Comparison of ENCODE assay signal across 1 mouse cellular context in genomic region chr1:193242863-193243262, GRCm38 (mm10).
A peak's percentile ranks its signal among the peaks of the same experiment; 100 is the strongest.
TF ChIP-seq lines count a peak whose summit lies in the region.

No protein-coding gene starts in this region.

TF ChIP-seq in CH12.LX, 34 proteins besides CTCF, POLR2A, EP300 and RAD21 (continued from another document):
- TF ChIP-seq MAFK (IDR thresholded peaks at IDR 0.05; ENCODE audit: insufficient replicate concordance, low read length) (no peak), ETS1 (conservative IDR thresholded peaks at IDR 0.05; ENCODE audit: low read depth, low read length) (peak; percentile 31; the same call in 1 of the 2 replicates), IRF4 (IDR thresholded peaks at IDR 0.05; ENCODE audit: low read depth, low read length) (peak; percentile 52; the same call in 1 of the 2 replicates), POLR2AphosphoS2 (IDR thresholded peaks at IDR 0.05; ENCODE audit: low read depth, low read length) (no peak), BHLHE40 (IDR thresholded peaks at IDR 0.05; ENCODE audit: low read depth, low read length) (peak; percentile 36; the same call in 1 of the 2 replicates), SMC3 (IDR thresholded peaks at IDR 0.05; ENCODE audit: low read depth, low read length) (0 out of 2 replicates have a peak, but pooled peaks have one; percentile 6), JUND (conservative IDR thresholded peaks at IDR 0.05; ENCODE audit: low read depth, low read length) (no peak), TBP (conservative IDR thresholded peaks at IDR 0.05; ENCODE audit: low read depth, low read length) (peak; percentile 56; the same call in 1 of the 2 replicates)
TF ChIP-seq in CH12.LX: peak in this region for 8.
